Mouse (Mus musculus) lung, adult 2 months (tissue): ENCODE results near the gene Tut7. TPM values are rescaled to one million over a fixed set of nuclear protein-coding genes. Genes with fewer than 3 reads are reported as not detected.

Experiments
- DNase-seq: peaks from one replicate; pipeline ENCODE4 v3.0.0; 2022
- H3K4me1 ChIP-seq: fragments of 200-500 bp; 2 replicates; pipeline ENCODE4 v1.6.1; 2011; ENCODE audit warnings: low read length; ENCODE audit not compliant: control insufficient read depth, insufficient read depth
- H3K4me3 ChIP-seq: fragments of 200-500 bp; replicated peaks from 2 replicates; pipeline ENCODE3; 2011; ENCODE audit warnings: low read depth, mild to moderate bottlenecking, control low read depth, low read length; ENCODE audit errors: extremely low read depth
- CTCF ChIP-seq: fragments of 200-500 bp; IDR thresholded peaks from 2 replicates; pipeline ENCODE4 v1.5.1; 2011; ENCODE audit warnings: mild to moderate bottlenecking, low read length, control low read depth; ENCODE audit not compliant: insufficient read depth
- POLR2A ChIP-seq: fragments of 200-500 bp; IDR thresholded peaks from 2 replicates; pipeline ENCODE4 v1.6.1; 2011; ENCODE audit warnings: low read depth, mild to moderate bottlenecking, control low read depth, low read length, borderline replicate concordance; ENCODE audit errors: extremely low read depth
- WGBS: fragments of 180-500 bp; shearing (Covaris S2); methylation state at CpG from one replicate; pipeline ENCODE4 v1.1.7; 2018; 5-methylcytosine and 5-hydroxymethylcytosine counted together
- polyA plus RNA-seq: library from polyadenylated mRNA; depleted of rRNA; stranded (reverse); fragments of >200 nt; gene quantifications from 2 replicates; pipeline ENCODE4 v1.2.3, GENCODE M21; 2012

Gene Tut7
- polyA plus RNA-seq, 1 experiment, result 24.5 TPM

DNA sequence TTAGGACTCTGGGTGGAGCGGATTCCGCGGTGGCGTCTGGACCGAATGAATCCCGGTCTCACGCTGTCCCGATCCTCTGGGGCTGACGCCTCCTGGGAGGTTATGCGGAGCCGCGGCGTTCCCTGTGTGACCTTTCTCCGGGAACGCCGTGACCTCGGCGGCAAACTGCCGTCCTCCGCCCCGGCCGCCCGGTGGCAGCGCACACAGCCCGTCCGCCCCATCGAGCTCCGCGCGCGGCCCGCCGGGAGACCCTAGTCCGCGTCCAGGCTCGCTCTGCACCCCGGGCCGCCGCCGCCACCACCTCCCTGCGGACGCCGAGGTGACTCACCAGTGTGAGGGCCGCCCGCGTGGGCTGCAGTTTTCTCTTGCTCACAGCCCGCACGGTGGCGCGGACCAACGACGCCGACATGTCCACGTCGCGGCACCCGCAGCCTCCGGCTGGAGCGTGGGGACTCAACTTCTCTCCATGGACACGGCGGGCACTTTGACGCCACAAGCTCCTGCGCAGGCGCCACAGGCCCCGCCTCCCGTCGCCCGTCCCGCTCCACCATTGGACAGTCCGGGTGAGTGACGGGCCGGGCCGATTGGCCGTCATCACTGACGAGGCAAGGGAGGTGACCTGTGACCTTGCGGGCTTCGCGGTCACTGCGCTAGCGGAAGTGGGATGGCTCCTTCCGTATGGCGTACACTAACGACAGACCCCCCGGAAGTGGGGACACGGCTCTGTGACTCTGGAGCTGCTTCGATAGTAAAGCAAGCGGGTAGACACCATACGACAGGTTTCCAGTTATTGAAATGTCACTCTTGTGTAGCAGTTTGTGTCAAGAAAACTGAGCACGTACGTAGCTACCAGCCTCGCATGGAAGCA is 53.4 kb downstream of the Tut7 start, which contains the start of gene Isca1:
Gene Isca1, minus strand, starts transcription at position 515 of the 868 bp plus-strand sequence.
- TF ChIP-seq CTCF (no peak), POLR2A (peak; percentile 73)
- Histone ChIP-seq H3K4me1 (peaks cover 20% of the 10 kb centered on the region), H3K4me3 (peak within 1 kb of the TSS; percentile 93)
- DNase-seq, result peak; percentile 99
- under 1% methylated on average over 91 of the region's 91 CpGs for WGBS

DNA sequence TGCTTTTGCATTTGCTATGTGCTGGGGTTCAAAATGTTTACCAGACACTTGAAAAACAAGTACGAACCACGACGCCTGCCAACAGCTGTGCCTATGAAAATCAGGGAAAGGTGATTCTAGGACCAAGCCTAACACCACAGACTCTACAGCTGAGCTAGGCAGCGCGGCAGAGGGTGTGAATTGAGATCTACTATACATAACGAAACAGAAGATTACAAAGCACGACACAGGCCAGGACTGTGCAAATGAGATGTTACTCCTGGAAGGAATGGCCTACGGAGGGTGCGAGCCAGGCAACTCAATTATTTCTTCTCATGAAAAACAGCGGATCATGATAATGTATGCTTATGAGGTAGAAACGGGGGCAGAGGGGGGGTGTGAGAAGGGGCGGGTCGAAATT is 54.4 kb downstream of the Tut7 start:
- DNase-seq, result peak; percentile 19
- 22% methylated on average over 13 of the region's 13 CpGs for WGBS
- peak overlapping the region; percentile 3 for H3K4me3 ChIP-seq
- peaks cover 20% of the 10 kb centered on the region for H3K4me1 ChIP-seq
- TF ChIP-seq CTCF, result no peak
- TF ChIP-seq POLR2A, result no peak

- peak; percentile 11 for DNase-seq
Measured at GRCm38 (mm10) chr13:59766786-59767515, 56.0 kb downstream of the Tut7 start.

DNA sequence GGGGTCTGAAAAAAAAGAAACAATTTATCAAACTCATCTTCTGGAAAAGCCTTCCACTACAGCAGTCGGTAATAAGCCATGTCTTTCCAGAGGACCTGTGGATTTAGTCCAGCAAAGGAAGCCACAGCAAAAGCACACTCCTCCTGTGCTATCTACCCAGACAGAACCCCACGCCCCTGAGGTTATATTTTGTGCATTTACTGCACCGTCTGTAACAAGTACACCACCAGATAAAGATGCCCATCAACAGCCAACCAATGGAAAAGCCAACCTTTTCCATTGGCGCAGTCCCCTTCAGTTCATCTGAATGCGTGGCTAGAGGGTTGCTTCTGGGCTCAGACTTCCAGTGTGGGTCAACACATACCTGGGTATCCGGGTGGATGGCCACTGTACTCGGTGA is 60.2 kb downstream of the Tut7 start:
- TF ChIP-seq POLR2A (no peak), CTCF (no peak)
- no peak for DNase-seq
- Histone ChIP-seq H3K4me1 (peaks cover 13% of the 10 kb centered on the region), H3K4me3 (no peak overlapping the region)
- 83% methylated on average over 7 of the region's 7 CpGs for WGBS

More at GRCm38 (mm10) chr13:59766786-59767515, 56.0 kb downstream of the Tut7 start:
- Histone ChIP-seq H3K4me1 (peaks cover 20% of the 10 kb centered on the region), H3K4me3 (no peak overlapping the region)
- 45% methylated on average over 11 of the region's 11 CpGs for WGBS
- no peak for TF ChIP-seq POLR2A
- no peak for TF ChIP-seq CTCF

GRCm38 (mm10) chr13:59756906-59757305 is 66.0 kb downstream of the Tut7 start:
- TF ChIP-seq POLR2A (no peak), CTCF (no peak)
- DNase-seq, result no peak
- Histone ChIP-seq H3K4me3 (no peak overlapping the region), H3K4me1 (peaks cover 3% of the 10 kb centered on the region; the same call in 1 of the 2 replicates)
- 66% methylated on average over 7 of the region's 7 CpGs for WGBS

DNA sequence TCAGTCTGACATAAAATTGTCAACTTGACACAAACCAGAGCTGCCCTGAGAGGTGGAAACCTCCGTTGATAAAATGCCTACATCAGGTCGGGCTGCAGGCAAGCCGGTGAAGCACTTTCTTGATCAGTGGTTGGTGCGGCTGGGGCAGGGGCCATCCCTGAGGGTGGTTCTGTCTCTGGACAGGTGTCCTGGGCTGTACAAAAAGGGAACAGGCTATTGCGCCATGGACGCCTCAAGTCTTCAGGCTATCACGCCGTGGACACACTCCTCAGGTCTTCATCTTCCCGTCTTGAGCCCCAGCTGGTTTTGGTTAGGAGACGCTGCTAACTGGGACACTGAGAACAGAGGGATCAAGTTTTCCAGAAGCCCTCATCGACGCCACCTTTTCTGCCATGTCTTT is 72.6 kb downstream of the Tut7 start:
- H3K4me3 ChIP-seq, result no peak overlapping the region
- no peaks in the 10 kb centered on the region for H3K4me1 ChIP-seq
- no peak for TF ChIP-seq POLR2A
- TF ChIP-seq CTCF, result no peak
- no peak for DNase-seq
- 80% methylated on average over 12 of the region's 12 CpGs for WGBS

GRCm38 (mm10) chr13:59746711-59747110 is 76.2 kb downstream of the Tut7 start, which contains the start of gene 1700014D04Rik:
1700014D04Rik (minus strand) TSS chr13:59746752.
- 80% methylated on average over 9 of the region's 9 CpGs for WGBS
- DNase-seq, result no peak
- Histone ChIP-seq H3K4me1 (no peaks in the 10 kb centered on the region), H3K4me3 (no peak within 1 kb of the TSS)
- TF ChIP-seq POLR2A, result no peak
- no peak for TF ChIP-seq CTCF

- no peak for DNase-seq
- TF ChIP-seq POLR2A (no peak), CTCF (no peak)
- Histone ChIP-seq H3K4me1 (no peaks in the 10 kb centered on the region), H3K4me3 (no peak overlapping the region)
- 70% methylated on average over 6 of the region's 6 CpGs for WGBS
Measured at GRCm38 (mm10) chr13:59746164-59746563, 76.8 kb downstream of the Tut7 start.

DNA sequence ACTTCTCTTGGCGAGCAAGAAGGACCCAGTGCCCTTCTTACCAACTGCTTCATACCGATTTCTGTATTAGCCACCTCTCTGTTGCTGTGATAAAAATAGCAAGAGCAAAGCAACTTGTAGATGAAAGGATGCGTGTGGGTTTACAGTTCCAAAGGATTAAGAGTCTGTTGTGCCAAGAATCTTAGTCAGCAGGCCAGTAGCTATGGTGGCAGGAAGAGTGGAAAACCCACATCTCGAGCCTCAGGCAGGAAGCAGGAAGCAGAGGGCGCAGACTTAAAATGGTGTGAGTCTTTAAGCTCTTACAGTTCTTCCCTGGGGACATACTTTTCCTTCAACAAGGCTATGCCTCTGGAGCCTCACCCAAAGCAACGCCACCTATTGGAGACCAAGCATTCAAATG is 77.5 kb downstream of the Tut7 start:
- no peak for DNase-seq
- Histone ChIP-seq H3K4me3 (no peak overlapping the region), H3K4me1 (no peaks in the 10 kb centered on the region)
- 59% methylated on average over 6 of the region's 6 CpGs for WGBS
- TF ChIP-seq CTCF, result no peak
- no peak for TF ChIP-seq POLR2A
